Mouse (Mus musculus): ENCODE measurements at regions not wholly inside any gene's neighbourhood (a gene's known extent, or its start where the extent isn't known, plus 50 kb on each side); places are given as distances from the start of the nearest gene placed in this dataset.

DNA sequence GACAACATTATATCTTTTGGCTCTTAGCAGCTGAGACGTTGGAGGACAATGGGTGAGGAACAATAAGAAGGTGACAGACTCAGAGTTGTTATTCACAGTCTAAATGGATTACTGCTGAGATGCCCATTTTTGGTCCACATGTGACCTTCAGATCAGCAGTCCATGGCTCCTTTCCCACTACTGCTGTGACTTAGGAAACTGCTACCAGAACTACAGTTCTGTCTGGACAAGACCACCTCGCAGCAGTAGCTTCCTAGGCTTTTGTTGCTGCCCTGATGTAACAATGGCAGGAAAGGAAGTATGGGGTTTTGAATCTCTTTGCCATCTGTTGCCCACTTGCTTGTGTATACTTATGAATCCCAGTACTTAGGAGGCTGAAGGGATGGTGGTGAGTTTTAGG is 135.6 kb upstream of the Pls3 start:
- in situ Hi-C loops (cut with MboI; ENCODE audit: low pct_unique_long_range_greater_than_20kb), result no loop called here
- POLR2A ChIA-PET, result no interaction called here

DNA sequence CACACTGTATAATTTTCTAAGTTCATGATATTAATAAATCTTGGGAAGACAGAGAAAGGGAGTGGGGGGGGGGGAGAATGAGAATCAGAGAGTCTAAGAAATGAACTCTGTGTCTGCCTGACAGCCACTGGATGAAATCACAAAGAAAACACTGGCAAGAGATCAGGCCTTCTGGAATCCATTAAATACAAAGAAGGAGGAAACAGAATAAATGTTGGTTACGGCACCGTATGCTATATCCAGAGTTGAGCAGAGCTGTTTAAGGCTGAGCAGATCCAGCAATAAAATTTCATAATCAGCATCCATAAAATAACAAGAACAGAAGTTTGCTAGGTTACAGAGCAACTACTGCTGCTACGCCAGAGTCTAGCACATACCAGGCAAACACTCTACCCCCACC is 103.6 kb upstream of the Pls3 start:
- peaks cover 4% of the 10 kb centered on the region for H3K27me3 ChIP-seq
- CTCF ChIA-PET, result no interaction called here
- ATAC-seq (no peak), DNase-seq (ENCODE audit: low read depth, low spot score) (no peak)
- POLR2A ChIA-PET, result no interaction called here
- in situ Hi-C loops (cut with MboI; ENCODE audit: low pct_unique_long_range_greater_than_20kb), result no loop called here
- TF ChIP-seq CTCF (IDR thresholded peaks at IDR 0.05), result no peak

More for the DNA sequence above, 135.6 kb upstream of the Pls3 start:
- no peak for TF ChIP-seq CTCF (IDR thresholded peaks at IDR 0.05)
- DNase-seq (ENCODE audit: low read depth, low spot score) (no peak), ATAC-seq (no peak)
- peaks cover 62% of the 10 kb centered on the region for H3K27me3 ChIP-seq
- CTCF ChIA-PET, result no interaction called here

DNA sequence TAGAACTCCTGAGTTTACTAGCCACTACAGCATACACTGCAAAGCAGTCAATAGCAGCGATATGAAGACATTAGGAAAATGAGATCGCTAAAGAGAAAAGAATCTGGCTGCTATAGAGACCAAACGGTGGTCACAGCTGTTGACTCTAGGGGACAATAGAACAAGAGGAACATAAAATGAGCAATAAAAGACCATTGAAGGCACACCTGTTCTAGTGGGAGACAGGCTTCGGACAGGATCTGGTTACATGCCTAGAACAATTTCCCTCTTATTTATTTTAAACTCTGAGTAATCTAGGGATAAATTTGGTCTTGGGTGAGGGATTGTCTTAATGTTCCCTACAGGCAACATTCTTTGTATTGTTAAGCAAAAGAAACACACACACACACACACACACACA is 99.7 kb upstream of the Pls3 start:
- ChIA-PET CTCF (no interaction called here), POLR2A (no interaction called here)
- TF ChIP-seq CTCF (IDR thresholded peaks at IDR 0.05), result no peak
- ATAC-seq (no peak), DNase-seq (ENCODE audit: low read depth, low spot score) (no peak)
- in situ Hi-C loops (cut with MboI; ENCODE audit: low pct_unique_long_range_greater_than_20kb), result no loop called here
- no peaks in the 10 kb centered on the region for H3K27me3 ChIP-seq

DNA sequence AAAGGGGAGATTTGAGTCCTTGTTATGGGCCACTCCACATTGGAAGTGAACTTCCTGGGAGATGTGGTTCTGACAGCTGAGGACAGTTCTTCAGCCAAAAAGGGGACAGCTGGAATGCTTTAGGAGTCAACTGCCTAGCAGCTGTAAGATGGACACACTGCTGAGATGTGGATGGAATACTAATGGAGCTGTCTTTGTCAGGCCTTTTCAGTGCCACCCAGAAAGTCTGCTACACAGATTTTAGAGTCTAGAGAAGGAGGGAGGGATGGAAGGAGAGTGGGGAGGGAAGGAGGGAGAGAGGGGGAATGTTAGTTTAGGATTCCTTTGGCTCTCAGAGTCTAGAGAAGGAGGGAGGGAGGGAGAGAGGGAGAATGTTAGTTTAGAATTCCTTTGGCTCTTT is 74.7 kb upstream of the Pls3 start:
- ATAC-seq (no peak), DNase-seq (ENCODE audit: low read depth, low spot score) (no peak)
- CTCF ChIA-PET, result no interaction called here
- no peak for TF ChIP-seq CTCF (IDR thresholded peaks at IDR 0.05)
- H3K27me3 ChIP-seq, result no peaks in the 10 kb centered on the region
- in situ Hi-C loops (cut with MboI; ENCODE audit: low pct_unique_long_range_greater_than_20kb), result no loop called here
- POLR2A ChIA-PET, result no interaction called here

- H3K27me3 ChIP-seq, result peaks cover 25% of the 10 kb centered on the region
- in situ Hi-C loops (cut with MboI; ENCODE audit: low pct_unique_long_range_greater_than_20kb), result no loop called here
- ChIA-PET CTCF (no interaction called here), POLR2A (no interaction called here)
- DNase-seq (ENCODE audit: low read depth, low spot score) (no peak), ATAC-seq (no peak)
- no peak for TF ChIP-seq CTCF (IDR thresholded peaks at IDR 0.05)
Observed at GRCm38 (mm10) chrX:75928903-75929302, 53.9 kb upstream of the Pls3 start.
